Mouse (Mus musculus): ENCODE measurements at regions not wholly inside any gene's neighbourhood (a gene's known extent, or its start where the extent isn't known, plus 50 kb on each side); places are given as distances from the start of the nearest gene placed in this dataset.

GRCm38 (mm10) chr16:44667118-44667517 is 57.0 kb upstream of the Nepro start:
- H3K36me3 ChIP-seq (ENCODE audit: control insufficient read depth, insufficient read depth, low read length, poor library complexity, severe bottlenecking) = no peaks in the 10 kb centered on the region
- H3K27ac ChIP-seq (ENCODE audit: insufficient read depth, low read depth, low read length, poor library complexity, severe bottlenecking) = no peak overlapping the region
- no peak overlapping the region for H3K9ac ChIP-seq (ENCODE audit: insufficient read depth, low read depth, low read length, poor library complexity, severe bottlenecking)
- in situ Hi-C loops (cut with MboI; ENCODE audit: low sequenced_read_pairs in 2 of 2, unreplicated experiment in 2 of 2) = no loop called here
- no peak for TF ChIP-seq HCFC1 (IDR thresholded peaks at IDR 0.05; ENCODE audit: borderline replicate concordance, insufficient read depth, low read length)
- no peak for TF ChIP-seq ZNF384 (IDR thresholded peaks at IDR 0.05; ENCODE audit: low read depth, low read length)
- no peak for TF ChIP-seq MAFK (IDR thresholded peaks at IDR 0.05; ENCODE audit: insufficient read depth, low read depth, low read length)
- no peak for TF ChIP-seq ZC3H11A (IDR thresholded peaks at IDR 0.05; ENCODE audit: borderline replicate concordance, low read depth, low read length)
- no peak for TF ChIP-seq CHD2 (IDR thresholded peaks at IDR 0.05; ENCODE audit: low read depth, low read length)
- H3K4me1 ChIP-seq (ENCODE audit: control insufficient read depth in 2 of 2, insufficient read depth in 2 of 2, low read length in 2 of 2, poor library complexity in 1 of 2) = peaks cover 0 to 6% of the 10 kb centered on the region in 2 experiments; a peak in 2 of 4 replicates
- H3K4me3 ChIP-seq (ENCODE audit: insufficient read depth in 1 of 2, low read depth in 1 of 2, low read length in 2 of 2, poor library complexity in 1 of 2, severe bottlenecking in 1 of 2) = no peak overlapping the region
- DNase-seq (ENCODE audit: low read depth, low spot score) = no peak
- H3K9me3 ChIP-seq (ENCODE audit: control insufficient read depth, insufficient read depth, low read depth, low read length) = no peaks in the 10 kb centered on the region

- Histone ChIP-seq H3K4me3 (ENCODE audit: insufficient read depth in 1 of 2, low read depth in 1 of 2, low read length in 2 of 2, poor library complexity in 1 of 2, severe bottlenecking in 1 of 2) (no peak overlapping the region), H3K9me3 (ENCODE audit: control insufficient read depth, insufficient read depth, low read depth, low read length) (no peaks in the 10 kb centered on the region), H3K9ac (ENCODE audit: insufficient read depth, low read depth, low read length, poor library complexity, severe bottlenecking) (no peak overlapping the region), H3K4me1 (ENCODE audit: control insufficient read depth in 2 of 2, insufficient read depth in 2 of 2, low read length in 2 of 2, poor library complexity in 1 of 2) (peaks cover 0 to 2% of the 10 kb centered on the region in 2 experiments; a peak in 2 of 4 replicates), H3K36me3 (ENCODE audit: control insufficient read depth, insufficient read depth, low read length, poor library complexity, severe bottlenecking) (no peaks in the 10 kb centered on the region), H3K27ac (ENCODE audit: insufficient read depth, low read depth, low read length, poor library complexity, severe bottlenecking) (no peak overlapping the region)
- TF ChIP-seq ZNF384 (IDR thresholded peaks at IDR 0.05; ENCODE audit: low read depth, low read length) (no peak), MAFK (IDR thresholded peaks at IDR 0.05; ENCODE audit: insufficient read depth, low read depth, low read length) (no peak), ZC3H11A (IDR thresholded peaks at IDR 0.05; ENCODE audit: borderline replicate concordance, low read depth, low read length) (no peak), HCFC1 (IDR thresholded peaks at IDR 0.05; ENCODE audit: borderline replicate concordance, insufficient read depth, low read length) (no peak), CHD2 (IDR thresholded peaks at IDR 0.05; ENCODE audit: low read depth, low read length) (no peak)
- in situ Hi-C loops (cut with MboI; ENCODE audit: low sequenced_read_pairs in 2 of 2, unreplicated experiment in 2 of 2) = no loop called here
- DNase-seq (ENCODE audit: low read depth, low spot score) = no peak
Measured at GRCm38 (mm10) chr16:44666431-44666997, 57.6 kb upstream of the Nepro start.

GRCm38 (mm10) chr16:44665491-44665931 is 58.6 kb upstream of the Nepro start:
- Histone ChIP-seq H3K27ac (ENCODE audit: insufficient read depth, low read depth, low read length, poor library complexity, severe bottlenecking) (no peak overlapping the region), H3K4me1 (ENCODE audit: control insufficient read depth in 2 of 2, insufficient read depth in 2 of 2, low read length in 2 of 2, poor library complexity in 1 of 2) (no peaks in the 10 kb centered on the region), H3K9me3 (ENCODE audit: control insufficient read depth, insufficient read depth, low read depth, low read length) (no peaks in the 10 kb centered on the region), H3K4me3 (ENCODE audit: insufficient read depth in 1 of 2, low read depth in 1 of 2, low read length in 2 of 2, poor library complexity in 1 of 2, severe bottlenecking in 1 of 2) (no peak overlapping the region), H3K9ac (ENCODE audit: insufficient read depth, low read depth, low read length, poor library complexity, severe bottlenecking) (no peak overlapping the region), H3K36me3 (ENCODE audit: control insufficient read depth, insufficient read depth, low read length, poor library complexity, severe bottlenecking) (no peaks in the 10 kb centered on the region)
- DNase-seq (ENCODE audit: low read depth, low spot score) = no peak
- no peak for TF ChIP-seq ZC3H11A (IDR thresholded peaks at IDR 0.05; ENCODE audit: borderline replicate concordance, low read depth, low read length)
- TF ChIP-seq ZNF384 (IDR thresholded peaks at IDR 0.05; ENCODE audit: low read depth, low read length) = no peak
- no peak for TF ChIP-seq CHD2 (IDR thresholded peaks at IDR 0.05; ENCODE audit: low read depth, low read length)
- no peak for TF ChIP-seq MAFK (IDR thresholded peaks at IDR 0.05; ENCODE audit: insufficient read depth, low read depth, low read length)
- TF ChIP-seq HCFC1 (IDR thresholded peaks at IDR 0.05; ENCODE audit: borderline replicate concordance, insufficient read depth, low read length) = no peak
- in situ Hi-C loops (cut with MboI; ENCODE audit: low sequenced_read_pairs in 2 of 2, unreplicated experiment in 2 of 2) = no loop called here

- H3K4me3 ChIP-seq (ENCODE audit: insufficient read depth in 1 of 2, low read depth in 1 of 2, low read length in 2 of 2, poor library complexity in 1 of 2, severe bottlenecking in 1 of 2) = no peak overlapping the region
- no peaks in the 10 kb centered on the region for H3K36me3 ChIP-seq (ENCODE audit: control insufficient read depth, insufficient read depth, low read length, poor library complexity, severe bottlenecking)
- in situ Hi-C loops (cut with MboI; ENCODE audit: low sequenced_read_pairs in 2 of 2, unreplicated experiment in 2 of 2) = no loop called here
- H3K9ac ChIP-seq (ENCODE audit: insufficient read depth, low read depth, low read length, poor library complexity, severe bottlenecking) = no peak overlapping the region
- no peaks in the 10 kb centered on the region for H3K4me1 ChIP-seq (ENCODE audit: control insufficient read depth in 2 of 2, insufficient read depth in 2 of 2, low read length in 2 of 2, poor library complexity in 1 of 2)
- no peaks in the 10 kb centered on the region for H3K9me3 ChIP-seq (ENCODE audit: control insufficient read depth, insufficient read depth, low read depth, low read length)
- DNase-seq (ENCODE audit: low read depth, low spot score) = no peak
- no peak overlapping the region for H3K27ac ChIP-seq (ENCODE audit: insufficient read depth, low read depth, low read length, poor library complexity, severe bottlenecking)
- TF ChIP-seq CHD2 (IDR thresholded peaks at IDR 0.05; ENCODE audit: low read depth, low read length) (no peak), HCFC1 (IDR thresholded peaks at IDR 0.05; ENCODE audit: borderline replicate concordance, insufficient read depth, low read length) (no peak), MAFK (IDR thresholded peaks at IDR 0.05; ENCODE audit: insufficient read depth, low read depth, low read length) (no peak), ZNF384 (IDR thresholded peaks at IDR 0.05; ENCODE audit: low read depth, low read length) (no peak), ZC3H11A (IDR thresholded peaks at IDR 0.05; ENCODE audit: borderline replicate concordance, low read depth, low read length) (no peak)
Measured at GRCm38 (mm10) chr16:44662966-44663600, 61.0 kb upstream of the Nepro start.
